Mouse (Mus musculus): ENCODE measurements around the gene Lyl1.

Gene Lyl1

GRCm38 (mm10) chr8:84700941-84701911 lies at the start of gene Lyl1:
Gene Lyl1, plus strand, starts transcription at chr8:84701457.
- no peak for DNase-seq (ENCODE audit: low read depth, low spot score)

- DNase-seq (ENCODE audit: low read depth, low spot score), result no peak
These were observed 48.1 kb upstream of the Lyl1 start for GRCm38 (mm10) chr8:84653092-84653631.

GRCm38 (mm10) chr8:84654597-84654996 lies 46.7 kb upstream of the Lyl1 start:
- no peak for DNase-seq (ENCODE audit: low read depth, low spot score)

- DNase-seq (ENCODE audit: low read depth, low spot score), result no peak
These were observed 45.7 kb upstream of the Lyl1 start for GRCm38 (mm10) chr8:84655336-84656190.

- no peak for DNase-seq (ENCODE audit: low read depth, low spot score)
These were observed 45.1 kb upstream of the Lyl1 start for GRCm38 (mm10) chr8:84656191-84656525.

- peak; percentile 60 for DNase-seq (ENCODE audit: low read depth, low spot score)
These were observed 44.6 kb upstream of the Lyl1 start for GRCm38 (mm10) chr8:84656641-84657126.

- DNase-seq (ENCODE audit: low read depth, low spot score), result no peak
These were observed 44.1 kb upstream of the Lyl1 start for GRCm38 (mm10) chr8:84657203-84657602.

- DNase-seq (ENCODE audit: low read depth, low spot score), result no peak
These were observed 43.6 kb upstream of the Lyl1 start for GRCm38 (mm10) chr8:84657680-84658079.

GRCm38 (mm10) chr8:84658951-84659350 lies 42.3 kb upstream of the Lyl1 start:
- no peak for DNase-seq (ENCODE audit: low read depth, low spot score)

GRCm38 (mm10) chr8:84659936-84660818 lies 41.1 kb upstream of the Lyl1 start:
- no peak for DNase-seq (ENCODE audit: low read depth, low spot score)

- DNase-seq (ENCODE audit: low read depth, low spot score), result no peak
These were observed 40.3 kb upstream of the Lyl1 start for GRCm38 (mm10) chr8:84660819-84661457.

GRCm38 (mm10) chr8:84661458-84661871 lies 39.8 kb upstream of the Lyl1 start:
- DNase-seq (ENCODE audit: low read depth, low spot score), result peak; percentile 83

- peak; percentile 44 for DNase-seq (ENCODE audit: low read depth, low spot score)
These were observed 39.2 kb upstream of the Lyl1 start for GRCm38 (mm10) chr8:84661961-84662571.

- DNase-seq (ENCODE audit: low read depth, low spot score), result peak; percentile 98
These were observed 38.6 kb upstream of the Lyl1 start, which contains the start of gene Ier2 for GRCm38 (mm10) chr8:84662581-84663065. Gene Ier2, minus strand, starts transcription at chr8:84662852.

GRCm38 (mm10) chr8:84663483-84664327 lies 37.6 kb upstream of the Lyl1 start:
- peak; percentile 99 for DNase-seq (ENCODE audit: low read depth, low spot score)

- peak; percentile 96 for DNase-seq (ENCODE audit: low read depth, low spot score)
These were observed 36.5 kb upstream of the Lyl1 start for GRCm38 (mm10) chr8:84664566-84665384.

- peak; percentile 42 for DNase-seq (ENCODE audit: low read depth, low spot score)
These were observed 35.8 kb upstream of the Lyl1 start for GRCm38 (mm10) chr8:84665385-84665893.

GRCm38 (mm10) chr8:84668081-84668480 lies 33.2 kb upstream of the Lyl1 start:
- DNase-seq (ENCODE audit: low read depth, low spot score), result no peak
